Mouse (Mus musculus): ENCODE measurements around the gene Ppp1r12b.

GRCm38 (mm10) chr1:134805471-134805870, 150.3 kb downstream of the Ppp1r12b start:
- TF ChIP-seq POLR2A (IDR thresholded peaks at IDR 0.05; ENCODE audit: control insufficient read depth in 1 of 2, insufficient read depth in 1 of 2, low read depth in 1 of 2, low read length in 2 of 2, poor library complexity in 1 of 2) (no peak), ZC3H11A (IDR thresholded peaks at IDR 0.05; ENCODE audit: low read depth, low read length) (no peak), EP300 (IDR thresholded peaks at IDR 0.05; ENCODE audit: low read depth in 1 of 2, low read length in 2 of 2) (no peak), GABPA (IDR thresholded peaks at IDR 0.05; ENCODE audit: low read depth, low read length) (no peak), ZKSCAN1 (IDR thresholded peaks at IDR 0.05; ENCODE audit: low read depth, low read length) (no peak), CHD2 (IDR thresholded peaks at IDR 0.05; ENCODE audit: low read length) (no peak)

Data from MEL (cell line).